Mouse (Mus musculus) megakaryocyte-erythroid progenitor cell, adult 5-6 weeks (primary cell): ENCODE measurements around the gene Dynlrb2. TPM values are rescaled to one million over a fixed set of nuclear protein-coding genes. Genes with fewer than 3 reads are reported as not detected.

Source experiments
- ATAC-seq: replicated peaks from 2 replicates; pipeline ENCODE4 v1.8.0; 2016; ENCODE audit warnings: mild to moderate bottlenecking, inconsistent platforms; ENCODE audit not compliant: severe bottlenecking, poor library complexity, low FRiP score, low TSS enrichment
- total RNA-seq, 2 experiments: library from RNA; stranded (forward) in 1 of 2; stranded (reverse) in 1 of 2; fragments of 200-1000, 215-1000 nt in 1 of 2; fragments of >200 nt in 1 of 2; fragmentation: Nextera tagmentation in 1 of 2; gene quantifications; 2 replicates each; pipeline ENCODE4 v1.2.3; 2014 to 2017

Dynlrb2 gene
- total RNA-seq (2014; fragmentation: Nextera tagmentation): not detected in 2 replicates
- not detected in 2 replicates for total RNA-seq (2017)

- peak; percentile 95 for ATAC-seq
These were observed at the start of gene Dynlrb2 for GRCm38 (mm10) chr8:116504477-116505120. Dynlrb2 (plus strand) TSS chr8:116504974.

GRCm38 (mm10) chr8:116458569-116458968 lies 46.2 kb upstream of the Dynlrb2 start:
- peak; percentile 41; the same call in 1 of the 2 replicates for ATAC-seq

GRCm38 (mm10) chr8:116461472-116461871 lies 43.3 kb upstream of the Dynlrb2 start:
- ATAC-seq: no peak

- ATAC-seq: no peak
These were observed 38.2 kb upstream of the Dynlrb2 start for GRCm38 (mm10) chr8:116466586-116466985.

- ATAC-seq: no peak
These were observed 37.7 kb upstream of the Dynlrb2 start for GRCm38 (mm10) chr8:116467027-116467426.

GRCm38 (mm10) chr8:116477941-116478340 lies 26.8 kb upstream of the Dynlrb2 start:
- no peak for ATAC-seq

GRCm38 (mm10) chr8:116478681-116479080 lies 26.1 kb upstream of the Dynlrb2 start:
- peak; percentile 7; the same call in 1 of the 2 replicates for ATAC-seq

- ATAC-seq: peak; percentile 91
These were observed 23.9 kb upstream of the Dynlrb2 start for GRCm38 (mm10) chr8:116480894-116481293.

GRCm38 (mm10) chr8:116482738-116483137 lies 22.0 kb upstream of the Dynlrb2 start:
- ATAC-seq: no peak

- ATAC-seq: 0 out of 2 replicates have a peak, but pooled peaks have one; percentile 67
These were observed 20.7 kb upstream of the Dynlrb2 start for GRCm38 (mm10) chr8:116484087-116484486.

- ATAC-seq: no peak
These were observed 16.2 kb upstream of the Dynlrb2 start for GRCm38 (mm10) chr8:116488546-116488945.

GRCm38 (mm10) chr8:116500057-116500809 lies 4.5 kb upstream of the Dynlrb2 start:
- ATAC-seq: no peak

GRCm38 (mm10) chr8:116508721-116509120 lies 3.9 kb downstream of the Dynlrb2 start:
- no peak for ATAC-seq

GRCm38 (mm10) chr8:116509247-116509646 lies 4.5 kb downstream of the Dynlrb2 start:
- no peak for ATAC-seq

GRCm38 (mm10) chr8:116519676-116520075 lies 14.9 kb downstream of the Dynlrb2 start:
- ATAC-seq: no peak

- ATAC-seq: no peak
These were observed 16.4 kb downstream of the Dynlrb2 start for GRCm38 (mm10) chr8:116521208-116521607.

GRCm38 (mm10) chr8:116521641-116522040 lies 16.9 kb downstream of the Dynlrb2 start:
- no peak for ATAC-seq

- ATAC-seq: no peak
These were observed 17.5 kb downstream of the Dynlrb2 start for GRCm38 (mm10) chr8:116522104-116522767.

- ATAC-seq: no peak
These were observed 20.1 kb downstream of the Dynlrb2 start for GRCm38 (mm10) chr8:116524915-116525314.

GRCm38 (mm10) chr8:116528736-116529135 lies 24.0 kb downstream of the Dynlrb2 start:
- ATAC-seq: no peak
